Mouse (Mus musculus) liver, adult 2 months (tissue): Measurements from ENCODE around the gene Ankrd6.

Source experiments
- CTCF ChIP-seq: fragments of 200-500 bp; IDR thresholded peaks from 2 replicates; pipeline ENCODE4 v1.5.1; 2011; ENCODE audit warnings: low read depth, low read length, control low read depth
- POLR2A ChIP-seq: fragments of 200-500 bp; IDR thresholded peaks from 2 replicates; pipeline ENCODE4 v1.6.1; 2011; ENCODE audit warnings: low read length, control low read depth; ENCODE audit not compliant: insufficient read depth; ENCODE audit errors: extremely low read depth

GRCm38 (mm10) chr4:32787110-32787509 lies 163.5 kb downstream of the Ankrd6 start:
- TF ChIP-seq CTCF (no peak), POLR2A (no peak)
